Mouse (Mus musculus): ENCODE results near the gene Nrp2.

Gene Nrp2

GRCm38 (mm10) chr1:62723891-62724290 lies 20.8 kb downstream of the Nrp2 start:
- DNase-seq (ENCODE audit: low spot score) = no peak

DNA sequence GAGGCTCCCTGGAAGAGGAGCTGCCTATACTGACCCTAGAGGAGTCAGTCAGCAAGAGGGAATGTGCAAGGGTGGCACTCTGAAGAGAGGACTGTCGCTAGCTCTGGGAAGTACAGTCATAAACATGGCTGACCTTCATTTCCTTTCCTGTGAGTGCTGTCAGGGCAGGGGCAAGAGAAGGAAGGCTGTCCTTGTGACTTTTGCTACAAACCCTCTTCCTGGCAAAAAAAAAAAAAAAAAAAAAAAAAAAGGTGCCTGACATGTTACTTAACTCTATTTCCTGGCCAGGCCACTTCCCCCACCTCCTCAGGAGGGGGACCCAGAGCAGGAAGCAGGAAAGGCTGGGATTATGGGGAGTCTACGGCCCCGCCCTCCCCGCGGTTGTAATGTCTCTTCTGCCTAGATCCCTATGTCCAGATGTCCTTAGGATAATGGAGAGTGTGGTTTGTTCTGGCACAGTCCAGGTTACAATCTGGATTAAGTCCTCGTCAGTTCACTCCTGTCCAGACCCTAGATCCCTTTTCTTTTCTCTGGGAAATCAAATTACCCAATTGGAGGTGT lies 21.5 kb downstream of the Nrp2 start:
- DNase-seq (ENCODE audit: low spot score) = peak; percentile 60

- DNase-seq (ENCODE audit: low spot score) = peak; percentile 65
These were observed 22.1 kb downstream of the Nrp2 start for GRCm38 (mm10) chr1:62725032-62725678.

GRCm38 (mm10) chr1:62727191-62727590 lies 24.1 kb downstream of the Nrp2 start:
- DNase-seq (ENCODE audit: low spot score) = no peak

- no peak for DNase-seq (ENCODE audit: low spot score)
These were observed 25.3 kb downstream of the Nrp2 start for GRCm38 (mm10) chr1:62728421-62728820.

GRCm38 (mm10) chr1:62728926-62729325 lies 25.8 kb downstream of the Nrp2 start:
- no peak for DNase-seq (ENCODE audit: low spot score)

- no peak for DNase-seq (ENCODE audit: low spot score)
These were observed 26.5 kb downstream of the Nrp2 start for GRCm38 (mm10) chr1:62729345-62730150.

DNA sequence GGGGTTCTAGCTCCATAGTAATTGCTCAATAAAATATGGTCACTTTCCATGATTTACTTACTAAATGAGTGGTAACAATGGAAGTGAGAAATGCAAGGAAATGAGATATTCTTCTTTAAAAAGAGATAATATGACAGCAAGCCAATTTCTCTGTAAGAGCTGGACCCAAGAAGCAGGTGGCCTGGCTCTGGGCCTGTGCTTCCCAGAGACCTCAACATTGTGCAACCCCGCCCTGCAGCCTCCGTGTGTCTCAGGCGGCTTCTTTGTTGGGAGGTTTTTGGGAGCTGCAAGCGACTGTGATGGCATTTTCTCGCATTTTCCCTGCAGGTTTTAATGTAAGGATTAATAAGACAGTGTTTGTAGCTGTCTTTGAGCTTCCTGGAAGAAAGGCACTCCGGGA lies 29.0 kb downstream of the Nrp2 start:
- no peak for DNase-seq (ENCODE audit: low spot score)

GRCm38 (mm10) chr1:62734420-62734931 lies 31.4 kb downstream of the Nrp2 start:
- no peak for DNase-seq (ENCODE audit: low spot score)

DNA sequence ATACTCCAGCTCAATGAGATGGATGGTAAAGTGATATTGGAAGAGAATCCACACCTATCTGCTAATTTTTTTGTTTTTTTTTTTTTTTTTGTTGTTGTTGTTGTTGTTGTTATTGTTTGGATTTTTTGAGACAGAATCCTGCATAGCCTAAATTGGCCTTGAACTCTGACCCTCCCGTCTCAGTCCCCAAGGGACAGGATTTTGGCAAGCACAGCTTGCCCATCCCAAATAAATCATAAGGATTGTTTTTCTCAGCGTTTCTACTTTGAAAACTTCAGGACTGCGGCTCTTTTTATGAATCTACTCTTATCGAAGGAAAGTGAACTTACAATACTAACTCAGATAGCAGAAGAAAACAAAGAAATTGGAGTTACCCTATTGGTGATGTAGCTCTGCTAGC lies 31.9 kb downstream of the Nrp2 start:
- no peak for DNase-seq (ENCODE audit: low spot score)

DNA sequence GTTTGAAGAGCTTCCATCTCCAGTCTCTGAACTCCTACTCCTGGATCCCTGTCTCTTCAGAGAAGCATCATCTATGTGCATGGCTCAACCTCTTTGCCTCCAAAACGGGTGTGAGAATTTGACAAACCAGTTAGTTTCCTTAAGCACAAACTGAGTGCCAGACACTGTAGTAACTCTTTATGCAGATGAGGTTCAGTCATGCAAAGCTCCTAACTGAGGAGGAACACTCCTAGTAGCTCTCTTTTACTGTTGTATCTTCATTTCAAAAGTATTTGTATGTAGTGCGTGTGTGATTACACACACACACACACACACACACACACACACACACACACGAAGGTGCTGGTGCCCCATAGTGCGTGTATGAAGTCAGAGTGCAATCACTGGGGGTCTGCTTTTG lies 32.8 kb downstream of the Nrp2 start:
- DNase-seq (ENCODE audit: low spot score) = no peak

DNA sequence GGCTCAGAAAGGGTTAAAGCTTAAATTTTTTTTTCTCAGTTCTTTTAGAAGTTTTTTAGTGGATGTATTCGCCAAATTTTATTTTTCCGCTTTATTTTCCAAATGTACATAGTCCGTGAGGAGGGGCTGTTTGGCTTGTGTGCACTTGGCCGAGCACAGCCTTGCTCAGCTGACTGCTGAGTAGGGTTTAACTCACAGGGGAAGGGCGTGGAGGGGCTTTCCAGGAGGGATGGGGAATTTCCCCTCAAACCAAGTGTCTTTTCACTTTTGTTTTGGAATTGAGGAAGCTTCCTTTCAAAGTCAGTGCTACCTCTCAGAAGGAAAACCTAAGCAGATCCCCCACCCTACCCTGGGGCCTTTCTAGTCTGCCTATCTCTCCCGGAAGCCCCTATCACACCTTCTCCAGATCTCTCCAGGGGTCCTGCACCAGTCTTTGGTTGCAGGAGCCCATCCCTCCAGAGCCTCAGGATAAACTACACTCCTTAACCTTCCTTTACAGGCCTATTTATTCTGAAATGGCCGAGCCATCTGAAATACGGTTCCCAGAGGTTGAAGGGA lies 33.4 kb downstream of the Nrp2 start:
- DNase-seq (ENCODE audit: low spot score) = no peak

- no peak for DNase-seq (ENCODE audit: low spot score)
These were observed 35.1 kb downstream of the Nrp2 start for GRCm38 (mm10) chr1:62738165-62738564.

GRCm38 (mm10) chr1:62742092-62742491 lies 39.0 kb downstream of the Nrp2 start:
- peak; percentile 21 for DNase-seq (ENCODE audit: low spot score)

DNA sequence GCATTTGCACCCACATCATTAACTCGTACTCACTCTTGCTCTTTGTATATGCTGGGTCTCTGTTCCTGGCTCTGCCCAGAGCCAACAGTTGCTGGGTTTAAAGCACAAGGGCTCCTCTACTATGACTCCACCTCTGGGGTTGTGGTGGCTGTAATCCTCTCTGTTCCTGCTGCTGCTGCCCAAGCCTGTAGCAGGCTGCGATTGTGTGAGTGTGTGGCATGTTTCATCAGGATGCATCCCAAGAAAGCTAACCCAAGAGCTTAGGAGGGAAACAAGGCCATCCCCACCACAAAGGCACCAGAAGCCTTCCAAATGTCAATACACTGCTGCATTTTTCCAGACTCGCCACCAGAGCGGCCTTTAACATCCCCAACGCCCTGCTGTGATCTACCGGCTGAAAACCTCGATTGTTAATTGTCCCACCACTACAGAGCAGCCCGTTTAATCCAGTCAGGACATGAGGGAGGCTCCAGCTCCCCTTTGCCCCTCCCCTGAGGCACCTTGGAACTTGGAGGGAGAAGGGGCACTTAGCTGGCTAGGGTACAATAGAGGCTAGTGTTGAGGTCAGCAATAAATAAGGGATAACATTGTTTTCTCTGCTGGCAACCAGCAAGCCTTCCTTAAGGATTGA lies 40.1 kb downstream of the Nrp2 start:
- no peak for DNase-seq (ENCODE audit: low spot score)

DNA sequence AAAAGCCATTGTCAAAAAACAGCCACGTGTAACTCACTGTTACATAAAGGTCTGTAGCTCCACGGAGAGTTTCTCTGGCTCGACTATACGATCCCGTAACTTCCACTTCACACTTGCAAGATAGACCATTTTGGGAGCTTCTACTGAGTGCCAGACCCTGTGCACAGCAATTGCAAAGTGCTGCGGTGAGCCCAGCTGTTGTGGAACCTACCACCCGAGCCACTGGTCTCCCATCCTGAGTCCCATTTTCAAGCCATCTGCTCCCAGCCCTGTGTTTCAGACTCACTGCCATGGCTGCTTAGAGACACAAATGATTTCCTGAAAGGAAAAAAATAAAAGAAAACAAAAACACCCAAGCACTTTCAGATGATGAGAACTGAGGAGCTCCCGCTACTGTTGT lies 42.8 kb downstream of the Nrp2 start:
- no peak for DNase-seq (ENCODE audit: low spot score)

DNA sequence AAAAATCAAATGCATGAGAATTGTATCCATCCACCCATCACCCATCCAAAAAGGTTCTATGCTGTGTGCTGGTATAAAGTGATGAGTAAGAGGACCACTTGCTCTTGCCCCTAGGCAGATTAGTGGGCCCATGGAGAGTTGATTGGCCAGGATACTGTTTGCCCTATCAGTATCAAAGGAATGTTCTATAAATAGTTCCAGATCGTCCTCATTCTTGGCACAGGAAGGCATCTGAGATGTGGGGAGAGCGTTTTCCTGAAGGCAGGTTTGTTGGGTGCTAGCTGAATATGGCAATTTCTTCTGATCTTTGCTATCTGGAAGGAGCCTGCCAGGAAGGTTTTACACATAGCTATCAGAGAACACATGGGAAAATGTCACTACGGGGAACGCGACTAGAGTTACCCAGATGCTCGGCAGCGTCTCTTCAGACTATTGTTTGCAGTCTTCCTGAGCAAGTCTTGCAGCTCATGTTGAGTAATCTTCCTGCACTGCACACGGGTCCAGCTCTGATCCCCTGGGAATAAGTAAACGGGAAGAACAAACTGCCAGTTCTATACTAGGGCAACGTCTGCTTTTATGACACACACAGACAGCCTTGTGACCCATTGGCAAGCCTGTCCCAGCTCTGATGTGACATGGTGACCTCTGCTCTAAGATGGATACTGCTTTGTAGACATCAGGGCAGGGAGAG lies 44.5 kb downstream of the Nrp2 start:
- no peak for DNase-seq (ENCODE audit: low spot score)

GRCm38 (mm10) chr1:62748361-62748760 lies 45.3 kb downstream of the Nrp2 start:
- no peak for DNase-seq (ENCODE audit: low spot score)

GRCm38 (mm10) chr1:62749716-62750115 lies 46.6 kb downstream of the Nrp2 start:
- no peak for DNase-seq (ENCODE audit: low spot score)

- no peak for DNase-seq (ENCODE audit: low spot score)
These were observed 47.4 kb downstream of the Nrp2 start for GRCm38 (mm10) chr1:62750408-62751008.

Data from lung, postnatal 25 days (tissue).